In genomic region chr7:75463579-75464162, GRCm38 (mm10) we compare ENCODE assay signal across 21 mouse cellular contexts. TPM values are rescaled to one million over a fixed set of nuclear protein-coding genes. Genes with fewer than 3 reads are reported as not detected.
A peak's percentile ranks its signal among the peaks of the same experiment; 100 is the strongest.
DNase-seq lines count a peak whose midpoint lies in the region; ATAC-seq and TF ChIP-seq lines count a peak whose summit lies in the region.
"Had no signal": no experiment of that assay in that cellular context is flagged by ENCODE, and none has a peak within 500 bp of the region (broad histone marks: within the 10 kb centered on the region; RNA-seq: fewer than 3 reads in every experiment).

No protein-coding gene starts in this region.

- no peak for TF ChIP-seq CTCF in thymus, adult 2 months (IDR thresholded peaks at IDR 0.05; ENCODE audit: borderline replicate concordance, control insufficient read depth, extremely low read depth, insufficient read depth, low read length, poor library complexity)

- TF ChIP-seq POLR2A in thymus, adult 2 months (IDR thresholded peaks at IDR 0.05; ENCODE audit: control insufficient read depth, extremely low read depth, insufficient read depth, low read length, poor library complexity) = no peak

- DNase-seq in adrenal gland, postnatal 10 days = peak; percentile 16
- no peak for DNase-seq in adrenal gland, postnatal 36 days
- no peak for DNase-seq in lung, postnatal 14 days
- DNase-seq in lung, postnatal 25 days (ENCODE audit: low spot score) = peak; percentile 51
- no peak for DNase-seq in thymus, adult 2 months
- no peak for DNase-seq in heart, postnatal 10 days
- DNase-seq: adrenal gland, postnatal 14 days; cerebellum, adult 9-10 months; forebrain, postnatal 0 days; kidney, adult 11 months; kidney, postnatal 4 days; right cerebral cortex, postnatal 25 days; spleen, adult 18-20 months; thymus, postnatal 25 days had no signal

- H3K4me1 ChIP-seq in lung, embryonic 16.5 days (replicated peaks; ENCODE audit: control insufficient read depth, insufficient read depth, low read length) = peaks cover 12% of the 10 kb centered on the region
- H3K4me1 ChIP-seq in thymus, adult 2 months (replicated peaks; ENCODE audit: control insufficient read depth, insufficient read depth, low read length) = no peaks in the 10 kb centered on the region

- H3K27me3 ChIP-seq in lung, embryonic 16.5 days (ENCODE audit: control insufficient read depth, insufficient read depth, low read depth, low read length) = no peaks in the 10 kb centered on the region
- no peaks in the 10 kb centered on the region for H3K27me3 ChIP-seq in thymus, adult 2 months (ENCODE audit: control insufficient read depth, insufficient read depth, low read length)
- H3K27me3 ChIP-seq: liver, embryonic 15.5 days; midbrain, embryonic 13.5 days had no signal

- no peak for ATAC-seq in lung, embryonic 16.5 days (ENCODE audit: low read depth)
- ATAC-seq in CD4-positive, CD25-positive, alpha-beta regulatory T cell, adult 4 months = peak; percentile 39
- ATAC-seq: forebrain, postnatal 0 days; hindbrain, postnatal 0 days; midbrain, embryonic 13.5 days had no signal

- no peak overlapping the region for H3K4me2 ChIP-seq in lung, embryonic 16.5 days (ENCODE audit: low read depth, low read length)
- H3K4me2 ChIP-seq: liver, embryonic 15.5 days; midbrain, embryonic 13.5 days had no signal

- H3K9me3 ChIP-seq in lung, embryonic 16.5 days (ENCODE audit: control insufficient read depth, low read length) = no peaks in the 10 kb centered on the region
- H3K9me3 ChIP-seq: forebrain, embryonic 10.5 days; heart, embryonic 10.5 days; liver, embryonic 15.5 days; midbrain, embryonic 13.5 days had no signal

- no peaks in the 10 kb centered on the region for H3K36me3 ChIP-seq in lung, embryonic 16.5 days (ENCODE audit: control insufficient read depth, insufficient read depth, low read length)
- no peaks in the 10 kb centered on the region for H3K36me3 ChIP-seq in thymus, adult 2 months (ENCODE audit: control insufficient read depth, insufficient read depth, low read length)
- H3K36me3 ChIP-seq: forebrain, embryonic 10.5 days; heart, embryonic 10.5 days; liver, embryonic 15.5 days; midbrain, embryonic 13.5 days had no signal

- intact Hi-C loops in heart, postnatal 10 days (cut with DNase I) = no loop called here

- H3K9ac ChIP-seq in lung, embryonic 16.5 days (ENCODE audit: low read length) = no peak overlapping the region
- H3K9ac ChIP-seq: forebrain, postnatal 0 days; liver, embryonic 15.5 days; midbrain, embryonic 13.5 days had no signal

- no peak overlapping the region for H3K4me3 ChIP-seq in lung, embryonic 16.5 days (ENCODE audit: low read length)
- H3K4me3 ChIP-seq in thymus, adult 2 months (ENCODE audit: control insufficient read depth, insufficient read depth, low read length) = no peak overlapping the region
- H3K4me3 ChIP-seq: forebrain, embryonic 10.5 days; heart, embryonic 10.5 days; liver, embryonic 15.5 days; midbrain, embryonic 13.5 days had no signal

- H3K27ac ChIP-seq in lung, embryonic 16.5 days (ENCODE audit: low read length) = 0 out of 2 replicates have a peak overlapping the region, but pooled peaks have one; percentile 20
- H3K27ac ChIP-seq in thymus, adult 2 months (ENCODE audit: control insufficient read depth, insufficient read depth, low read length) = no peak overlapping the region
- H3K27ac ChIP-seq: forebrain, embryonic 10.5 days; heart, embryonic 10.5 days; hindbrain, postnatal 0 days; liver, embryonic 15.5 days; midbrain, embryonic 13.5 days had no signal

RNA-seq across cellular contexts. Expression of gene Akap13, which starts 8.3 kb away (rescaled TPM):
- total RNA-seq in adrenal gland, postnatal 10 days (2021) = 10 to 100 TPM; 54.7 to 66.6 TPM
- 10 to 100 TPM; 56.6 to 73.3 TPM for total RNA-seq in adrenal gland, postnatal 36 days (2021)
- polyA plus RNA-seq in lung, embryonic 16.5 days (2015; fragmentation: Nextera tagmentation; extraction: Ambion mirVana) = 39.0 and 43.1 TPM in 2 replicates
- polyA plus RNA-seq in CD4-positive, CD25-positive, alpha-beta regulatory T cell, adult 4 months (2017; shearing (Covaris generic)) = 100 to 1,000 TPM; 382 to 420 TPM
- 47.8 and 49.4 TPM in 2 replicates for polyA plus RNA-seq in thymus, adult 2 months (2012; rRNA removed)
- 10 to 100 TPM; 94.0 to 95.4 TPM for total RNA-seq in heart, postnatal 10 days (2021)

Comparison
In these comparisons a context has a peak if more than half of its experiments do, and no peak if none do; other contexts are left out.
1. DNase-seq: peak in adrenal gland, postnatal 10 days (single experiment) and lung, postnatal 25 days (single experiment); none in adrenal gland, postnatal 36 days (0 of 2), lung, postnatal 14 days (single experiment), thymus, adult 2 months (single experiment) and heart, postnatal 10 days (0 of 2).